Mouse (Mus musculus) CH12.LX (cell line): ENCODE measurements around the gene Gm20388. TPM values are rescaled to one million over a fixed set of nuclear protein-coding genes. Genes with fewer than 3 reads are reported as not detected.

Experiments
- DNase-seq: peaks from one replicate; pipeline ENCODE4 v3.0.0-alpha.2; 2013; ENCODE audit errors: extremely low read depth
- H3K27ac ChIP-seq: 2 replicates; pipeline ENCODE4 v1.5.1; 2012; ENCODE audit warnings: low read depth, mild to moderate bottlenecking, control low read depth, moderate library complexity; ENCODE audit not compliant: insufficient read depth
- H3K27me3 ChIP-seq: replicated peaks from 2 replicates; pipeline ENCODE3; 2012; ENCODE audit warnings: inconsistent platforms
- H3K36me3 ChIP-seq, 2 experiments: replicated peaks in 1 of 2; 2 replicates each; pipeline versions ENCODE3 to v1.6.1; 2012; ENCODE audit warnings: inconsistent platforms in 1 of 2, low read length in 1 of 2, mild to moderate bottlenecking in 1 of 2, mixed read lengths in 1 of 2, moderate library complexity in 1 of 2; ENCODE audit not compliant: control insufficient read depth in 1 of 2, insufficient read depth in 1 of 2
- H3K4me1 ChIP-seq, 2 experiments: 2 replicates each; pipeline ENCODE4 v1.6.1; 2012; ENCODE audit warnings: inconsistent platforms in 1 of 2, moderate library complexity in 1 of 2; ENCODE audit not compliant: insufficient read depth in 2 of 2, control insufficient read depth in 1 of 2
- H3K4me2 ChIP-seq: 2 replicates; pipeline ENCODE4 v1.6.1; 2012; ENCODE audit warnings: low read depth, mild to moderate bottlenecking, control low read depth; ENCODE audit not compliant: poor library complexity, insufficient read depth, severe bottlenecking
- H3K4me3 ChIP-seq, 3 experiments: fragments of 150-350 bp in 1 of 3; sonication (generic) in 1 of 3; replicated peaks in 1 of 3; 2 replicates each; pipeline versions ENCODE3 to v1.5.1; 2011 to 2012; ENCODE audit warnings: low read depth in 2 of 3, low read length in 2 of 3, mild to moderate bottlenecking in 2 of 3, moderate library complexity in 2 of 3, control low read depth in 1 of 3, improper control_type of control experiment in 1 of 3, inconsistent platforms in 1 of 3, mixed read lengths in 1 of 3; ENCODE audit not compliant: poor library complexity in 1 of 3
- H3K79me2 ChIP-seq: replicated peaks from 2 replicates; pipeline ENCODE4 v1.6.1; 2012; ENCODE audit warnings: mild to moderate bottlenecking, moderate library complexity; ENCODE audit not compliant: control insufficient read depth, poor library complexity, insufficient read depth, severe bottlenecking; ENCODE audit errors: extremely low read depth
- H3K9ac ChIP-seq: 2 replicates; pipeline ENCODE4 v1.6.1; 2012; ENCODE audit warnings: low read depth, mild to moderate bottlenecking, control low read depth, moderate library complexity; ENCODE audit not compliant: insufficient read depth
- H3K9me3 ChIP-seq: replicated peaks from 2 replicates; pipeline ENCODE3; 2012; ENCODE audit warnings: low read length, inconsistent platforms, mixed read lengths
- BHLHE40 ChIP-seq: IDR thresholded peaks from 2 replicates; pipeline ENCODE4 v1.6.1; 2011; ENCODE audit warnings: mild to moderate bottlenecking, low read depth, low read length, improper control_type of control experiment
- CHD2 ChIP-seq: IDR thresholded peaks from 2 replicates; pipeline ENCODE4 v1.6.1; 2011; ENCODE audit warnings: low read length, improper control_type of control experiment
- CTCF ChIP-seq, 2 experiments: IDR thresholded peaks in 1 of 2; conservative IDR thresholded peaks in 1 of 2; 2 replicates each; pipeline ENCODE4 v1.5.1; 2011 to 2012; ENCODE audit warnings: low read depth in 2 of 2, low read length in 2 of 2, improper control_type of control experiment in 1 of 2, inconsistent platforms in 1 of 2, mild to moderate bottlenecking in 1 of 2, moderate library complexity in 1 of 2
- E2F4 ChIP-seq: IDR thresholded peaks from 2 replicates; pipeline ENCODE4 v1.6.1; 2011; ENCODE audit warnings: low read depth, low read length, improper control_type of control experiment; ENCODE audit not compliant: insufficient replicate concordance
- EP300 ChIP-seq: IDR thresholded peaks from 2 replicates; pipeline ENCODE4 v1.6.1; 2011; ENCODE audit warnings: low read length, improper control_type of control experiment
- ETS1 ChIP-seq: conservative IDR thresholded peaks from 2 replicates; pipeline ENCODE4 v1.6.1; 2012; ENCODE audit warnings: low read depth, mild to moderate bottlenecking, inconsistent platforms, low read length, improper control_type of control experiment, moderate library complexity
- GABPA ChIP-seq: IDR thresholded peaks from 2 replicates; pipeline ENCODE4 v1.6.1; 2012; ENCODE audit warnings: low read depth, low read length, improper control_type of control experiment, inconsistent platforms; ENCODE audit not compliant: insufficient replicate concordance
- JUN ChIP-seq: IDR thresholded peaks from 2 replicates; pipeline ENCODE4 v1.6.1; 2011; ENCODE audit warnings: low read depth, mild to moderate bottlenecking, low read length, improper control_type of control experiment, moderate library complexity; ENCODE audit not compliant: insufficient read depth
- KAT2A ChIP-seq: IDR thresholded peaks from 2 replicates; pipeline ENCODE4 v1.6.1; 2012; ENCODE audit warnings: low read length, improper control_type of control experiment, inconsistent platforms; ENCODE audit not compliant: insufficient replicate concordance
- MAX ChIP-seq: IDR thresholded peaks from 2 replicates; pipeline ENCODE4 v1.6.1; 2011; ENCODE audit warnings: low read length, improper control_type of control experiment
- MEF2A ChIP-seq: IDR thresholded peaks from 2 replicates; pipeline ENCODE4 v1.6.1; 2014; ENCODE audit warnings: low read depth, mild to moderate bottlenecking, inconsistent platforms, low read length, improper control_type of control experiment, borderline replicate concordance
- MXI1 ChIP-seq: IDR thresholded peaks from 2 replicates; pipeline ENCODE4 v1.6.1; 2011; ENCODE audit warnings: mild to moderate bottlenecking, low read depth, low read length, improper control_type of control experiment
- MYC ChIP-seq: IDR thresholded peaks from 2 replicates; pipeline ENCODE4 v1.6.1; 2011; ENCODE audit warnings: low read depth, mild to moderate bottlenecking, improper control_type of control experiment, low read length
- NELFE ChIP-seq: IDR thresholded peaks from 2 replicates; pipeline ENCODE4 v1.6.1; 2011; ENCODE audit warnings: low read depth, low read length, improper control_type of control experiment
- PAX5 ChIP-seq: IDR thresholded peaks from 2 replicates; pipeline ENCODE4 v1.6.1; 2012; ENCODE audit warnings: low read length, inconsistent platforms, mixed read lengths
- POLR2A ChIP-seq: IDR thresholded peaks from 2 replicates; pipeline ENCODE4 v1.6.1; 2011; ENCODE audit warnings: low read depth, mild to moderate bottlenecking, improper control_type of control experiment, low read length
- POLR2AphosphoS2 ChIP-seq: IDR thresholded peaks from 2 replicates; pipeline ENCODE4 v1.6.1; 2011; ENCODE audit warnings: low read depth, low read length, improper control_type of control experiment
- SIN3A ChIP-seq: IDR thresholded peaks from 2 replicates; pipeline ENCODE4 v1.6.1; 2012; ENCODE audit warnings: low read length, improper control_type of control experiment, inconsistent platforms
- SMC3 ChIP-seq: IDR thresholded peaks from 2 replicates; pipeline ENCODE4 v1.6.1; 2011; ENCODE audit warnings: low read depth, low read length, improper control_type of control experiment
- TBP ChIP-seq: conservative IDR thresholded peaks from 2 replicates; pipeline ENCODE4 v1.6.1; 2011; ENCODE audit warnings: low read depth, low read length, improper control_type of control experiment
- TCF12 ChIP-seq: IDR thresholded peaks from 2 replicates; pipeline ENCODE4 v1.6.1; 2014; ENCODE audit warnings: low read depth, mild to moderate bottlenecking, inconsistent platforms, low read length, improper control_type of control experiment
- UBTF ChIP-seq: IDR thresholded peaks from 2 replicates; pipeline ENCODE4 v1.6.1; 2012; ENCODE audit warnings: low read depth, mild to moderate bottlenecking, inconsistent platforms, low read length, improper control_type of control experiment, moderate library complexity
- USF1 ChIP-seq: IDR thresholded peaks from 2 replicates; pipeline ENCODE4 v1.6.1; 2014; ENCODE audit warnings: low read depth, mild to moderate bottlenecking, inconsistent platforms, low read length, improper control_type of control experiment
- USF2 ChIP-seq: conservative IDR thresholded peaks from 2 replicates; pipeline ENCODE4 v1.6.1; 2011; ENCODE audit warnings: low read depth, low read length, improper control_type of control experiment
- ZKSCAN1 ChIP-seq: IDR thresholded peaks from 2 replicates; pipeline ENCODE4 v1.6.1; 2012; ENCODE audit warnings: low read depth, inconsistent platforms, low read length, improper control_type of control experiment, borderline replicate concordance
- dilution Hi-C: fragments of 300-500 bp; cut with MboI; formaldehyde crosslinking; loops from 2 replicates; pipeline ENCODE4 v1.14.3; 2020; ENCODE audit warnings: low sequenced_read_pairs; ENCODE audit not compliant: extremely low pct_unique_long_range_greater_than_20kb, extremely low pct_ligation_motif_present
- in situ Hi-C: fragments of 300-500 bp; cut with MboI; formaldehyde crosslinking; loops from 3 replicates; pipeline ENCODE4 v1.14.3; 2019; ENCODE audit warnings: low sequenced_read_pairs, low pct_ligation_motif_present, low pct_unique_long_range_greater_than_20kb, mixed read lengths
- polyA plus RNA-seq: library from polyadenylated mRNA; unstranded; fragments of >175 nt; gene quantifications from 2 replicates; pipeline ENCODE4 v1.2.1, GENCODE M21; 2012; ENCODE audit warnings: low read depth; ENCODE audit not compliant: insufficient read length
- total RNA-seq, 2 experiments: library from RNA; depleted of rRNA; stranded (reverse); fragments of 300-350 nt in 1 of 2; fragments of >200 nt in 1 of 2; gene quantifications; 2 replicates each; pipeline ENCODE4 v1.2.3; 2012 to 2014

Gm20388 gene
- total and polyA plus RNA-seq, 3 experiments, result 14.8 to 26.3 (median 22.2) TPM

GRCm38 (mm10) chr8:123342253-123342652 is 3431.6 kb downstream of the Gm20388 start:
- DNase-seq, result no peak
- Histone ChIP-seq H3K9ac (no peak overlapping the region), H3K79me2 (no peaks in the 10 kb centered on the region), H3K4me1 (peaks cover 10 to 40% of the 10 kb centered on the region in 2 experiments), H3K36me3 (no peaks in the 10 kb centered on the region), H3K27me3 (no peaks in the 10 kb centered on the region), H3K27ac (no peak overlapping the region), H3K9me3 (peaks cover 2% of the 10 kb centered on the region), H3K4me2 (no peak overlapping the region), H3K4me3 (no peak overlapping the region)
- dilution Hi-C loops (no loop called here), in situ Hi-C loops (no loop called here)
- TF ChIP-seq ETS1 (no peak), BHLHE40 (no peak), EP300 (no peak), MXI1 (no peak), MYC (no peak), SIN3A (no peak), POLR2AphosphoS2 (no peak), USF1 (no peak), USF2 (no peak), GABPA (no peak), NELFE (no peak), MAX (no peak), E2F4 (no peak), ZKSCAN1 (no peak), JUN (no peak), TCF12 (no peak), CHD2 (no peak)

- no peak for DNase-seq
- no peak overlapping the region for H3K4me3 ChIP-seq
- H3K36me3 ChIP-seq, result no peaks in the 10 kb centered on the region
- dilution Hi-C loops (no loop called here), in situ Hi-C loops (no loop called here)
- no peaks in the 10 kb centered on the region for H3K79me2 ChIP-seq
- H3K27ac ChIP-seq, result no peak overlapping the region
- H3K27me3 ChIP-seq, result no peaks in the 10 kb centered on the region
- TF ChIP-seq CTCF (conservative IDR thresholded peaks at IDR 0.05 in 1 of 2, IDR thresholded peaks at IDR 0.05 in 1 of 2; ENCODE audit: low read depth in 2 of 2, low read length in 2 of 2) (no peak), USF1 (no peak), MEF2A (no peak), MAX (no peak), NELFE (no peak), POLR2A (no peak), UBTF (no peak), SMC3 (no peak), KAT2A (no peak), MXI1 (no peak), PAX5 (no peak), JUN (no peak), POLR2AphosphoS2 (no peak), TBP (no peak), CHD2 (no peak)
- H3K4me1 ChIP-seq, result peaks cover 10 to 40% of the 10 kb centered on the region in 2 experiments
- no peak overlapping the region for H3K4me2 ChIP-seq
- H3K9me3 ChIP-seq, result peaks cover 2% of the 10 kb centered on the region
- no peak overlapping the region for H3K9ac ChIP-seq
Observed at GRCm38 (mm10) chr8:123342911-123343310, 3432.3 kb downstream of the Gm20388 start.
